Mouse (Mus musculus) lung, postnatal 25 days (tissue): ENCODE measurements around the gene Vmn1r67.

Source experiments
- DNase-seq: peaks from one replicate; pipeline ENCODE4 v3.0.0; 2022; ENCODE audit warnings: low spot score

Vmn1r67 gene

DNA sequence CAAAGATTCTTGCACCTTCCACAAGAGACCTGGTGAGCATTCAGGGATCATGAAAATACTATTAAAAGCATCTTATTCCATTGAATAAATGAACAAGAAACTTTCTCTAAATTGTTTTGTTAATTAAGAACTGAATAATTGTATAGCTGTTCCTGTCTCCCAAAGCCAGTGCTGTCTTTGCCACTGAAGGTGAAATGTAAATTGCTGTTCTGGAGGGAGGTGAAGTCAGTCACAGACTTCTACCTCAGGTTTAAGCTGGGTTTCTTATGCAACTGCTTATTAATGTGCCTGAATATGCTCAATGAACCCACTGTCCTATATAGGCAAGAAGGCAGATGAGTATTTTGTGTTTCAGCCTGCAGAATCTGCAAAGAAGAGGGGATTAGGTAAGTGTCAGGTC is at the start of gene Vmn1r67:
Gene Vmn1r67 (plus strand): TSS at position 301 of the 400 bp plus-strand sequence.
- DNase-seq = no peak

DNA sequence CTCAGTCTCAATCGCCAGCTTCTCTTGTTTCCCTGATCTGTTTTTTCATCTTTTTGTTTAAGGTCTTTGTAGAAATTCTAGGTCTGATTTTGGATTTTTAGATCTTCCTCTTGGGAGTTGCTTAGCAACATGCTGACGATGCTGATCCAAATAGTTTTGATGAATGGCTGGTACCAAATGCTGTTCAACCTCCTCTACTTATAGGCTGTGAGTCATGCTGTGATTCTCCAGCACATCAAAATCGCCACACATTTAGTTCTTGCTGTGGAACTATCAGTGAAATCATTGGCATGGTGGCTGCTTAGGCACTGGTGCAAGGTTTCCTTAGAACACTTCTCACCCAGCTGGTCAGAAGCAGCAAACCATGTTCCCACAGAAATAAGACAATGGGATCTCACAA is 15.0 kb downstream of the Vmn1r67 start:
- no peak for DNase-seq

DNA sequence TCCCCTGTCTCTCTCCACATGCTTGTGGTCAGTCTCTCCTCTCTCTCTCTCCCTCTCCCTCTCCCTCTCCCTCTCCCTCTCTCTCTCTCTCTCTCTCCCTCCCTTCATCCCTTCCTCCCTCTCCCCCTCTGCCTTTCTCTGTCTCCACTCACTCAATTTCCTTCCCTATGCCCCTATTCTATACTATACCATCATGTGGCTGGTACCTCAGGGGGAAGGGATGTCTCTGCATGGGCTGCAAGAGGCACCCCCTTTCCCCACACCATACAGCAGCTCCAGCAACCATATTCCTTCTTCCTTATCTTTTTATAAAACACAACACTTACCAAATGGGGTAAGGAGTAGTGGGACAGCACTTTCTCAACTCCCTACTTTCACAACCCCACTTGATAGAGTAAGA is 36.7 kb downstream of the Vmn1r67 start:
- no peak for DNase-seq

DNA sequence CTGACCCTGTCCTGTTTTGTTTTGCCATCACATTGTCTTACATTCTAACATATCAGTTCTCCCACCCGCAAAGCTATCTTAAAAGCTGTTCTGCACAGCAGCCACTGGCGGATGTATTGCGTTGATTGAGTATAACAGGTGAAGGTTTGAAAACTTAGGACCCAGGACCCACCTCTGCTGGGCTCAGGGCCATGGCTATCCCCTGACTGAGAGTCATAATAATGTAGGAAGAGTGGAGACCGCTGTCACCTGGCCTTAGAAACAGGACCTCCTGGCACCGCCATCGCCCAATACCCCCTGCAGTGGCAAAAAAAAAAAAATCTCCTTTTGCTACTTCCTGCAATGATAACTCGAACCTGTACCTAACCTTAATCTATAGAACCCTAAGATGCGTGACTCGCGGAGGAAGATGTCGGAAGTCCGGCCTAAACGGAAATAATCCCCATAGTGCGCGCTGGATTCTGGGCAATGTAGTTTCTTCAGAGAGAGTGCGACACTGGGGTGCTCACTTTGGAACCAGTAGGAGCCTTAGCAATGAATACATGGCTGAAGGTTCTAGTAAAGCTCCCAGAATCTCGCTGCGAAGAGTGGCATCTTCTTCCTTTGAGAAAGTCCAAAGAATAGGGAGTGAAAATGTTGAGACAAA is 37.6 kb downstream of the Vmn1r67 start:
- no peak for DNase-seq

DNA sequence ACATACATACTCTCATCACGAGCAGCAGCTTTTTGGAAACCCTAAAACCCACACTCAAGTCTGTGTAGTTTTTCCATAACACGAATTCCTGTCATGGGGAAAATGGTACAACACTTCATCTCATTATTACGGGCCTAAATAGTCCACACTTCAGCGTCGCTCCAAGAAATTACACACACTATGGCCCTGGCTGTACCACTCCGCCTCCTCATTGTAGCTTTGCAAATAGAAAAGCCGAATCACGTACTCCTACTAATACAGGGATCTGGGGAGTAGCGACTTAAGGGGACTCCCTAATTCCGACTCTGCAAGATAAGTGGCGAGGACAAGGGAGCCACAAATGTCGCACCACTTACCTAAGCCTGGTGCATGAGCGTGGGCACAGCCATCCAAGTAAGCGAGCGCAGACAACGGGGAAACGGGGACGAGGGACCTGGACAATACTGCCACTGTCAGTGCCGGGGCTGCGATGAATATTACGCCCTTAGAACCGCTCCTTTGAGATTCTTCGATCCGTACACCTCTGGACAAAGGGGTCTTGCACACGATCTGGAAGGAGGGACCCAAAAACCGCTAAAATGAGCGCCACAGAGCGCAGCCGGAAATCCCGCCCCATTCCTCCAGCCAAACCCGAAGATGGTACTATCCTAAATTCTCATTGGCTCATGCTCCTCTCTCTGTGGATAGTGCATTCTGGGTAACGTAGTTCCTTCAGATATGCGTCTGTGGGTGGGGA is 51.8 kb downstream of the Vmn1r67 start, which contains the start of gene Zik1:
Gene Zik1 (minus strand): TSS at position 609 of the 736 bp plus-strand sequence.
- DNase-seq = peak; percentile 66

DNA sequence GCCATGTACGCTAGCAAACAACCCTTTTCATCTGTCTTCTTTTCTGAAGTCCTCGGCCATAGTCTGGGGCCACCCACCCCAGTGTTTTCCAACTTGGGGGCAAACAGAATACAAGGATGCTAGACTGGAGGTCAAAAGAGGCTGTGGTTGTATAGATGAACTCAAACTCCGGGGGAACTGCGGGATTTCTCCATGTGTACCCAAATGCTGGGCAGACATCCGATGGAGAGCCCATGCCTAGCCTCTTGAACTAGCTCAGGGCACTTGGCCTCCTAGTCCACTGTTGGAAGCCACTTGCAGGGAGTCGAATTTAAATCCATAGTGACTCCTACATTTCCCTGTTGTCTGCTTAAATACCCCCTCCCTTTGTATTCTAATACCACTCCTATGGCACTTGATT is 52.4 kb downstream of the Vmn1r67 start:
- no peak for DNase-seq
